Mouse (Mus musculus): ENCODE data around the gene Dcxr.
"Not testable (repeated sequence)": the region's sequence is repeated elsewhere in the genome, so short reads cannot be mapped to it uniquely, and the experiment has no call there.

Dcxr gene

GRCm38 (mm10) chr11:120727169-120727527 is at the start of gene Dcxr:
TSS of gene Dcxr (minus strand) at chr11:120727281.
- CTCF ChIA-PET, result interaction anchor here (0.8 kb wide), 1 partner anchor 68 kb away, joined by 3 read pairs; no protein-coding TSS in a partner anchor

DNA sequence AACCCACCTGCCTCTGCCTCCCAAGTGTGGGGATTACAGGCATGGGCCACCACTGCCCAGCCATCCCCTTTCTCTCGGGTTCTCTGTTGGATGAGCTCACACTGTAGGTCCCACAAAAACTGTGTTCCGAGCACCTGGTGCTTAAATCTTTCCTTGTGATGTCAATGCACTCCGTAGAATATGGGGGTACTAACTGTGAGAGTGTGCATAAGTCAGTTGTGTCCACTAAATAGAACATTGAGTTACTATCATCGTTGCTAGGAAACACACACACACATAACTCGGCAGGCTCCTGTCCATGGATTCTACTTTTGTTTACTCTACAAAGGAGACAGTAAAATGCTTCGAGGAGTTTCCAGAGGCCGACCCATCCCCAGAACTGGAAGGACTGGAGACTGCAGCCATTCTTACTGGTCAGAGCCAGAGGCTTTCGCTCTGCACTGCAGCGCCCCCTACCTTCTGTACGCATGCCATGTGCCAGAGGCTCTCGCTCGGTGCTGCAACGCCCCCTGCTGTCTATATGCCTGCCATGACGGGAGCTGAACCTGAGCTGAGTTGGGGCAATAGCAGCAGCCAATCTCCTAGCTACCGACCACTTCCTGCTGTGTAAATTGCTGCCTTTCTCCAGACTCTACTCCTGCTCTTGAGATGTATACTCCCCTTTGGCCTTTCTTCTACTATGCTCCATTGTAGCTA is 48.8 kb upstream of the Dcxr start:
- CTCF ChIA-PET, result interaction anchor here (0.5 to 2.1 kb wide), 2 partner anchors 55 to 422 kb away, joined by 3 to 6 read pairs; partner anchors contain the start of gene Rac3

DNA sequence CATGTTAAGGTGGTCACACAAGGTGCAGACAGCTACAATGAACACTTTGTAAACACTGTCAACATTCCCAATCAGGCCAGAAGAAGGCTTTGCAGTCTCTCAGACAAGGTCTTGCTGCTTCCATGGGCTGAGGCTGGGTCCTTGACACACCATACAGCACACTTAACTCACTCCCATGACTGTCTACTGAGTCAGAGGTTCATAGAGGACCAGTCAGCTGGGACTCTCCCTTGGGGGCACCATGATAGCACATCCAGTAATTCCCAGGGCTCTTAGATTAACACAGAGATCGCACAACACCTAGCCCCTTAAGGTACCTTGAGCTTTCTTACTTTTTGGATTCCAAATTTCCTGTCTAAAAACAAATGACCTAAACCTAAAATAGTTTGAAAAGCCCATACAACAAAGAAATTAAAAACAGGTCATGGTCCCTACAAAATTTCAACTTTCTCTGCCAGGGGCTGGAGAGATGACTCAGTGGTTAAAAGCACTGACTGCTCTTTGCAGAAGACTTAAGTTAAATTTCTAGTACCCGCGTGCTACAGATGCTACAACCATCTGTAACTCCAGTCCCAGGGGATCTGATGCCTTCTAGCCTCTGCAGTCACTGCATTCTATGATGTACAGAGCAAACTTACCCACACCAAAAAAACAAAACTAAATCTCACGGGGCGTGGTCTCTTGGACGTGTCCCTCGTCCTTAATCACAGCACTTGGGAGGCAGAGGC is 46.5 kb upstream of the Dcxr start:
- CTCF ChIA-PET, result interaction anchor here (0.7 to 0.8 kb wide), 2 partner anchors 53 to 700 kb away, joined by 3 to 4 read pairs; no protein-coding TSS in a partner anchor

DNA sequence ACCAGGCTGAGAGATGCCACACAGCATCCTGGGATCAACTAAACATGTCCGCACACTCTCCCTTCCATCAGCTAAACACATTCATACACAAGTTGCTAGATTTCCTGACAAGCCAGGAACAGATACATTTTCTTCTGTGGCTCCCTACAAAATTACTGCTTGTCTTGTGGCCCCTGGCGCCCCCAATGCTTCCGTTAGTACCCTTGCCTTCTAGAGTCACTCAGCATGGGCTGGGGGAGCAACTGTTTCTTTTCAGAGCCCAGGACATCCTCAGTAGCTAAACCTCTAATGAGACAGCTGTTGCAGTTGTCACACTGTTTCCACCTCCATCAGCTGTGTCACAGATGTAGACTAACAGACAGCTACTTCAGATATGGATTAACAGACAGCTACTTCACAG is 45.7 kb upstream of the Dcxr start:
- CTCF ChIA-PET, result interaction anchor here (0.8 kb wide), 1 partner anchor 52 kb away, joined by 3 read pairs; no protein-coding TSS in a partner anchor

GRCm38 (mm10) chr11:120768206-120768605 is 41.1 kb upstream of the Dcxr start:
- CTCF ChIA-PET, result no interaction called here

- CTCF ChIA-PET, result not testable (repeated sequence)
Observed at GRCm38 (mm10) chr11:120767023-120767422, 39.9 kb upstream of the Dcxr start.

DNA sequence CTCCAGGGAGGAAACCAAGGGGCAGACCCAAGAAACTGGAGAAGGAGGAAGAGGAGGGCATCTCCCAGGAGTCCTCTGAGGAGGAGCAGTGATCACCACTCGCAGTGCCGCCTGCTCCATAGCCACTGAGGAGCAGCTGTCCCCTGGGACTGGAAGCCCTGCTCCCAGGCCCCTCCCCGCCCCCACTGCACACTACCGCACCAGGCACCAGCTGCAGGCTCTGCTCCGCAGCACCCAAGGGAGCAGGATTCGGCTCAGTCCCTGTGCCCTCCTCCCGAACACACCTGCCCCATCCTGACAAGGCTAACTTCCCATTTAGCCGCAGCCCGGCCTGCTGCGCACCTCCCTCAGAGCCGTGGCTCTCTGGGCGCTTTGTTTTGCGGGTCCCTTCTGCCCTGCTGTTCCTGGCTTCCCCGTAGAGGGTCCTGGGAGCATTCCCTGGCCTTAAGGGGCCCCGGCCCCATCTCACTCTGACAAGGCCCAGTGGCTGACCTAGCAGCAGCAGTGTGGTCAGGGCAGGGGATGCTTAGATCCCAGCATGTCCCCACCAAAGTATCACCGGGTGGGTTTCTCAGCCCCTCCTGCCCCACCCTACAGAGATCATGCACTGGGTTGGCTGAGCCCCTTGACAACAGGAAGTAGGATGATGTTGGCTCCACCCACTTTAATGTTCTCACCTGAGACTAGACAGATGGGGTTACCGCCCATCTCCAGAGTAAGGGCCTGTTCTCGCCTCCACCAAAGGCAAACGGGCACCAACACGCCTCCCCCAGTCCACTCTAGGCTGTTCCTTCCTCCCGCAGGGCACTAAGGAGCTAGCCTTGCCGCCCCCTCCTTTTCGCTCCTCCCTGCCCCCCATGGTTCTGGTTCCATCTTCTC is 36.3 kb upstream of the Dcxr start:
- CTCF ChIA-PET, result not testable (repeated sequence)

- CTCF ChIA-PET, result not testable (repeated sequence)
Observed at GRCm38 (mm10) chr11:120762672-120763041, 35.6 kb upstream of the Dcxr start, which contains the start of gene Hmga1b. TSS of gene Hmga1b (plus strand) at chr11:120762794.

- CTCF ChIA-PET, result no interaction called here
Observed at GRCm38 (mm10) chr11:120761811-120762671, 35.0 kb upstream of the Dcxr start.

DNA sequence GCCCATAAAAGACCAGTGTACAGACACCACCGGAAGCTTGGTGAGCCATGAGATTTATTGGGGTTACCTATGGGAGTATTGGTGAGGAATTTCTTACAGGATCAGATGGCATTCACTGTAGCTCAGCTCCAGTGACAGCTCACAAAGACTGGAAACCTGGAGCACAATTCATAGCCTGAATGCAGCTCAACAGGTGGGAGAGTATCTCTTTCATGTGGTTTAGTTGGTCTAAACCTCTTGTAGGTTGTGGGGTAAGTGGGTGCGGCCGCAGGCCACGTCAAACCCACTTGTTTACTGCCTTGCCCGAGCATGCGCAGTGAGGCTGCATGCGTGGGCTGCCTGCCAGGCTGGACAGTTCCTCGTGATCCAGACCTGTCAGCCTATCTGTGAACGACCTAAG is 33.2 kb upstream of the Dcxr start:
- CTCF ChIA-PET, result no interaction called here

DNA sequence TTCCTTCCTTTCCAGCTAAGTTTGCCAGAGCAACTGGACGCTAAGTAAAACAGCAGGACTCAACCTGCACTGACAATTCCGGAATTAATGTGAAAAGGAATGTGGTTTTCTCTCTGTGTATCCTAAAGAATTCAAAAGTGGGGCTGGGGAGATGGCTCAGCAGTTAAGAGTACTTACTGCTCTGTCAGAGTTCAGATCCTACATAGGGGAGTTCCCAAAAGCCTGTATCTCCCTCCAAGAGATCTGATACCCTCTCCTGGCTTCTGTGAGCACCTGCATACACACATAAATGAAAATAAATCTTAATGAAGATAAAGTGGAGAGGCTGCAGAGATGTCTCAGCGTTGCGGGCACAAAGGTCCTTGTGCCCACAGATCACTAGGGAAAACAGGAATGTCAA is 24.5 kb upstream of the Dcxr start:
- CTCF ChIA-PET, result interaction anchor here (1.7 kb wide), 1 partner anchor 31 kb away, joined by 8 read pairs; no protein-coding TSS in a partner anchor

- CTCF ChIA-PET, result interaction anchor here (0.5 to 0.7 kb wide), 2 partner anchors 28 to 438 kb away, joined by 4 to 5 read pairs; partner anchors contain the start of gene Rac3
Observed at GRCm38 (mm10) chr11:120749430-120749829, 22.3 kb upstream of the Dcxr start.

DNA sequence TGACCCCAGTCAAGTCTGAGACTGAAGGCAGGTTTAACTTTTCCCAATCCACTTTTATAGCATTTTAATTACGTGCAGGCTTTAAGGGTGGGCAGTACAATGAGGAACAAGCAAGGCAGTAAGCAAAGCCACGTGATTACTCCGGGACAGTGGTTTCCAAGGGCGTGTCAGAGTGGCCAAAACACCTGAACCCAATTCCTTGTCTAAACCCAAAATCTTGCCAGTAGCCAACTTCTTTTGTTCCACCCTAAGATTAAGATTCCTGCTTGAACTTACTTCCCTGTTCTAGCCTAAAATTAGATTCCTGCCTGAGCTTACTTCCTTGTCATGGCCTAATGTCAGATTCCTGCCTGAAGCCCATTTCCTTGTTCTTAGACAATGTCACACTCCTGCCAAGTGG is 20.9 kb upstream of the Dcxr start:
- CTCF ChIA-PET, result no interaction called here

GRCm38 (mm10) chr11:120744121-120744701 is 17.1 kb upstream of the Dcxr start:
- CTCF ChIA-PET, result no interaction called here

- CTCF ChIA-PET, result no interaction called here
Observed at GRCm38 (mm10) chr11:120740981-120741380, 13.9 kb upstream of the Dcxr start.

DNA sequence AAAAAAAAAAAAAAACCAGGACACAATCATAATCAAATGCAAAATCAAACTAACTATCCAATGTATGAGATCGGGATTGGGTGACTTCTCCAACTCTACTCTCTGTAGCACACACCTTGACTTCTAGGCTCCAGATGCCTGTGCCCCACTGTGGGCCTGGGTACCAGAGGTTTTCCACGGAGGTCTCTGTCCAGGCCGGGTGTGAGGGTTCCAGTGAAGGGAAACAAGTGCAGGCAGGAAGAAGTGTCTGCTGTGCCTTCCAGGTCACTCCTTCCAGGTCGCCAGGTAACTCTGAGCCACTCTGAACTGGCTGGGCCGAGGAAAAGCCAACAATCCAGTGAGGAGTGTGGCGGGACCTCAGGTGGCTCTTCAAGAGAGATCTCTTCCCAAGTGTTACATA is 9.3 kb upstream of the Dcxr start:
- CTCF ChIA-PET, result no interaction called here

GRCm38 (mm10) chr11:120733521-120733920 is 6.4 kb upstream of the Dcxr start:
- CTCF ChIA-PET, result no interaction called here

- CTCF ChIA-PET, result interaction anchor here (0.7 kb wide), 1 partner anchor 110 kb away, joined by 3 read pairs; no protein-coding TSS in a partner anchor
Observed at GRCm38 (mm10) chr11:120731858-120732680, 5.0 kb upstream of the Dcxr start, which contains the start of gene Cbr2. TSS of gene Cbr2 (minus strand) at chr11:120732114.

GRCm38 (mm10) chr11:120731395-120731794 is 4.3 kb upstream of the Dcxr start:
- CTCF ChIA-PET, result interaction anchor here (0.7 kb wide), 1 partner anchor 109 kb away, joined by 3 read pairs; no protein-coding TSS in a partner anchor

Data from spleen, embryonic (tissue).